Mouse (Mus musculus) left cerebral cortex, postnatal 14 days (tissue): ENCODE measurements around the gene Ubap1l. TPM values are rescaled to one million over a fixed set of nuclear protein-coding genes. Genes with fewer than 3 reads are reported as not detected.

Experiments used
- DNase-seq, 2 experiments: peaks; one replicate each; pipeline ENCODE4 v3.0.0; 2021 to 2022; ENCODE audit warnings: low spot score in 2 of 2, mixed read lengths in 1 of 2
- intact Hi-C: fragments of 180-260 bp; cut with DNase I; formaldehyde crosslinking; loops from one replicate; pipeline ENCODE4 v1.15.1; 2025
- total RNA-seq, 2 experiments: library from RNA; stranded (reverse); gene quantifications; 2 replicates each; pipeline ENCODE4 v1.2.3; 2021

Gene Ubap1l
- total RNA-seq, 2 experiments from 2014 or later: 3.3 to 3.7 TPM

GRCm38 (mm10) chr9:65365721-65366120 is 4.9 kb downstream of the Ubap1l start:
- intact Hi-C loops: no loop called here
- no peak for DNase-seq

GRCm38 (mm10) chr9:65371756-65372155 is 10.9 kb downstream of the Ubap1l start:
- intact Hi-C loops: loop anchor here (1.0 kb wide), 1 partner anchor 61 kb away; no protein-coding TSS in a partner anchor
- no peak for DNase-seq

- DNase-seq: peak; percentile 22 to 43
- intact Hi-C loops: loop anchor here (1.0 kb wide), 1 partner anchor 60 kb away; no protein-coding TSS in a partner anchor
Observed at GRCm38 (mm10) chr9:65372449-65372848, 11.6 kb downstream of the Ubap1l start.

- intact Hi-C loops: no loop called here
- DNase-seq: no peak
Observed at GRCm38 (mm10) chr9:65374468-65375162, 13.8 kb downstream of the Ubap1l start.

- intact Hi-C loops: no loop called here
- DNase-seq: peak; percentile 67 to 78
Observed at GRCm38 (mm10) chr9:65375163-65375934, 14.5 kb downstream of the Ubap1l start.

GRCm38 (mm10) chr9:65381017-65381590 is 20.3 kb downstream of the Ubap1l start:
- intact Hi-C loops: no loop called here
- DNase-seq: no peak

GRCm38 (mm10) chr9:65382031-65382750 is 21.4 kb downstream of the Ubap1l start:
- no peak for DNase-seq
- intact Hi-C loops: no loop called here

GRCm38 (mm10) chr9:65382751-65383097 is 21.9 kb downstream of the Ubap1l start:
- DNase-seq: no peak
- intact Hi-C loops: no loop called here

- intact Hi-C loops: no loop called here
- DNase-seq: no peak
Observed at GRCm38 (mm10) chr9:65384276-65384675, 23.4 kb downstream of the Ubap1l start.

GRCm38 (mm10) chr9:65386373-65387140 is 25.7 kb downstream of the Ubap1l start:
- no peak for DNase-seq
- intact Hi-C loops: no loop called here

GRCm38 (mm10) chr9:65390752-65391612 is 30.1 kb downstream of the Ubap1l start:
- peak in 1 of 2 experiments; percentile 15 for DNase-seq
- intact Hi-C loops: no loop called here

GRCm38 (mm10) chr9:65391613-65391964 is 30.7 kb downstream of the Ubap1l start, which contains the start of gene Kbtbd13:
Gene Kbtbd13, minus strand, starts transcription at chr9:65391652.
- intact Hi-C loops: no loop called here
- DNase-seq: no peak

- intact Hi-C loops: loop anchor here (1.0 kb wide), 1 partner anchor 40 kb away; no protein-coding TSS in a partner anchor
- DNase-seq: peak; percentile 40 to 67
Observed at GRCm38 (mm10) chr9:65392638-65393364, 32.0 kb downstream of the Ubap1l start.

- intact Hi-C loops: loop anchor here (1.0 kb wide), 1 partner anchor 39 kb away; no protein-coding TSS in a partner anchor
- DNase-seq: no peak
Observed at GRCm38 (mm10) chr9:65393606-65394005, 32.8 kb downstream of the Ubap1l start.

GRCm38 (mm10) chr9:65394360-65394759 is 33.5 kb downstream of the Ubap1l start:
- intact Hi-C loops: no loop called here
- DNase-seq: no peak

GRCm38 (mm10) chr9:65398279-65398678 is 37.4 kb downstream of the Ubap1l start, which contains the start of gene Rasl12:
Gene Rasl12, plus strand, starts transcription at chr9:65398506.
- intact Hi-C loops: no loop called here

GRCm38 (mm10) chr9:65399934-65400333 is 39.1 kb downstream of the Ubap1l start:
- intact Hi-C loops: no loop called here
- DNase-seq: no peak

More at GRCm38 (mm10) chr9:65398279-65398678, 37.4 kb downstream of the Ubap1l start, which contains the start of gene Rasl12:
- DNase-seq: peak; percentile 31 to 44
